Mouse (Mus musculus): ENCODE results near the gene Aunip.

Aunip gene

DNA sequence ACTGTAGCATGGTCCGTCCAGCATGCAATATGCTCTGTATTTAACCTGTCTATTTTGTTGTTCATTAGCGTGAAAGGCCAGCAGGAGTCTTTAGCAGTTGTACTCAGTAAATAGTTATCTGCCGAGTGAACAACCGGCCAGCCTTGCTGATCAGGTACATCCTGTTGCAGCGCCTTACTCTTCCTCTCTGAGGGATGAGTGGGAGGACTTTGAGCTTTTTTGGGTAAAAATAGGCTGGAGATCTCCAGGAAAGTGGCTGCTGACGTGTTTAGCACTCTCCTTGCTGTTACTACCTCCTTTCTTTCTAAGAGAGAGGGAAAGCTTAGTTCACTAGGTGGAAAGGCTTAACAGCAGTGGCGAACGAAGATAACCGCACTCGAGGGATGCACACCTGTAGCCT lies 6.9 kb downstream of the Aunip start:
- POLR2A ChIA-PET = interaction anchor here (1.0 to 10.5 kb wide), 9 partner anchors 9 to 122 kb away, joined by 3 to 103 read pairs (median 4); partner anchors contain the start of genes Mtfr1l (in 1 of the 4), Pafah2 (in 1 of the 4) and Paqr7 (in 1 of the 4)

DNA sequence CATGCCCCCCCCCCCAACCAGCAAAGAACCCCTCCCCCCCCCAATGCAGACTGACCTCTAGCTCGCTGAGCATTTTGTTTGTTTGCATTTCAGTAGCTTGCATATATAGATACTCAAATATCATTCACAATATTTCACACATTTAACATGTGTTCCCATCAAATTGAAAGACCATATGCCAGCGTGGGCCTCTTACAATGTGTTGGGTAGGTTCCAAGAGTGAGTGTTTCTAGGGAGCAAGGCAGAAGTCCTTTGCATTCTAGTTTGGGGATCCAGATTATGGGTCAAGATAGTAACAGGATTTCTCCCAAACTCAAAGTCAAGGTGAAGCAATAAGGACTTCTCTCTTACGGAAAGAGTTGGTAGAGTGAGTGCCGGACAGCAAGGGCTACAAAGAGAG lies 7.7 kb downstream of the Aunip start:
- POLR2A ChIA-PET = interaction anchor here in 3 of 4 experiments (1.0 to 10.5 kb wide), 6 partner anchors 8 to 22 kb away, joined by 3 to 103 read pairs (median 4); partner anchors contain the start of genes Aunip (in 1 of the 3) and Paqr7 (in 1 of the 3)
- CTCF ChIA-PET = interaction anchor here in 1 of 4 experiments (0.7 kb wide), 1 partner anchor 9 kb away, joined by 3 read pairs; no protein-coding TSS in a partner anchor

More for the DNA sequence above, 6.9 kb downstream of the Aunip start:
- CTCF ChIA-PET = interaction anchor here in 1 of 4 experiments (0.6 to 0.7 kb wide), 2 partner anchors 9 to 24 kb away, joined by 3 read pairs; no protein-coding TSS in a partner anchor

- POLR2A ChIA-PET = interaction anchor here in 2 of 4 experiments (0.7 to 10.5 kb wide), 4 partner anchors 7 to 29 kb away, joined by 3 to 103 read pairs (median 4); partner anchors contain the start of gene Aunip (in 1 of the 2)
- CTCF ChIA-PET = no interaction called here
Measured at GRCm38 (mm10) chr4:134519281-134519680, 8.5 kb downstream of the Aunip start.

GRCm38 (mm10) chr4:134523447-134523846 lies 12.6 kb downstream of the Aunip start:
- ChIA-PET CTCF (no interaction called here), POLR2A (interaction anchor here (0.8 to 9.2 kb wide), 9 partner anchors 8 to 122 kb away, joined by 3 to 103 read pairs (median 4); partner anchors contain the start of genes Aunip (in 1 of the 4), Mtfr1l (in 1 of the 4) and Paqr7 (in 1 of the 4))

DNA sequence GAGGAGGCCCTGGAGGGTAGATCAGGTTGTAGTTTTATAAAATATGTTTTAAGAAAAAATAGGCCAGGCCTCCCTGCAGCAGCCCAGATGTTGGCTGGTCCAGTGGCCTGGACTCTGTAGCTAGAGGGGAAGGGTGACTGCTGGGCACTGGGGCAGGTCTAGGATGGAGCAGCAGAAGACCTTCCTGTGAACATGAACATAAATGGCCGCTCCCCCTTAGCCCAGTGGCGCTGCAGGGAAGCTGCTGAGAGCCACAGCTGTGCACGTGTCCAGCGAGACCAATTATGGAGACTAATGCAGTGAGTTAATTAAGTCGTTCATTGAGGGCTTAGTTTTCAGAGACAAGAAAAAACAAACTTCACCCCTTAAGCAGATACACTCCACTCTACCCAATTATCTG lies 15.0 kb downstream of the Aunip start:
- ChIA-PET POLR2A (interaction anchor here (0.7 to 9.2 kb wide), 9 partner anchors 9 to 79 kb away, joined by 3 to 103 read pairs (median 5); partner anchors contain the start of genes Aunip (in 2 of the 4) and Mtfr1l (in 2 of the 4)), CTCF (interaction anchor here in 2 of 4 experiments (0.5 to 1.5 kb wide), 4 partner anchors 13 to 165 kb away, joined by 3 to 7 read pairs (median 5); no protein-coding TSS in a partner anchor)

DNA sequence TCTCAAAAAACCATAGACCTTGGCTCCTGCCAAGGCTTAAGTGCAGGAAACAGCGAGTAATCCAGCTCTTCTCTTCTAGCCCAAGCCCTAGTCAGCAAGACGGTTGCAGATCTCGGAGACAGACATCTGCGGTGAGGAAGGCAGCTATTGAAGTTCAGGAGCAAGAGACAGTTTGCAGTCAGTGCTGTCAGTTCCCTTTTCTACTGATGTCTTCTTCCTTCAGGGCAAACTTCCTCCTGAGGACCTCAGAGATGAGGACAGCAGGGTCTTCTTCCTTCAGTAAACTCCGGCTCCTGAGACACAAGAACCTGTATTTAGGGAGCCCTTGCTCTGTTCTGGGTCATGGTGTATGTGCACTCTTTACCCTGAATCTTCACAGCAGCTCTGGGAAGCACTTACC lies 15.4 kb downstream of the Aunip start:
- CTCF ChIA-PET = interaction anchor here in 2 of 4 experiments (0.5 to 1.5 kb wide), 4 partner anchors 13 to 165 kb away, joined by 3 to 7 read pairs (median 5); no protein-coding TSS in a partner anchor

GRCm38 (mm10) chr4:134532928-134533327 lies 22.1 kb downstream of the Aunip start:
- POLR2A ChIA-PET = interaction anchor here in 3 of 4 experiments (0.9 to 2.7 kb wide), 7 partner anchors 9 to 197 kb away, joined by 3 to 7 read pairs (median 4); partner anchors contain the start of gene Aunip (in 1 of the 3)
- CTCF ChIA-PET = interaction anchor here in 2 of 4 experiments (0.5 to 1.2 kb wide), 2 partner anchors 37 to 42 kb away, joined by 3 read pairs; no protein-coding TSS in a partner anchor

More for the DNA sequence above, 15.4 kb downstream of the Aunip start:
- POLR2A ChIA-PET = interaction anchor here (0.7 to 9.2 kb wide), 11 partner anchors 9 to 116 kb away, joined by 3 to 103 read pairs (median 4); partner anchors contain the start of genes Aunip (in 2 of the 4) and Mtfr1l (in 2 of the 4)

DNA sequence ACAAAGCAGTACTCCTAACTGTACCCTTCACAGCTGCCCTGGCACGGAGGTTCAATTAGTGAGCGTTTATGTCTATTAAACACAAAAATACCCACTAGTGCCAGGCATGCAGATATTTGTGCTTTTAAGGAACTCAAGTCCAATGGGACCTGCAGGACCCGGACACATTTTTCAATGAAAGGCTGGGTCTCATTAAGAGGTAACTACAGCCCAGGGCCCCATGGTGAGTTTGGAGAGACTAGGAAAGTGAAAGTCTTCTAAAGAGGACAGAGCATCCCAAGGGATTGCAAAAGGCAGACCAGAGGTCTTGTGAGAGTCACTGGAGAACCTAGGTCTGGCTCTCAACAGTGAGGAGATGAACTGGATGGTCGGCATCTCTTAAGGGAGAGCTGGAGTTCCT lies 22.6 kb downstream of the Aunip start:
- CTCF ChIA-PET = interaction anchor here in 3 of 4 experiments (0.5 to 1.7 kb wide), 4 partner anchors 10 to 285 kb away, joined by 3 to 4 read pairs (median 3); no protein-coding TSS in a partner anchor

DNA sequence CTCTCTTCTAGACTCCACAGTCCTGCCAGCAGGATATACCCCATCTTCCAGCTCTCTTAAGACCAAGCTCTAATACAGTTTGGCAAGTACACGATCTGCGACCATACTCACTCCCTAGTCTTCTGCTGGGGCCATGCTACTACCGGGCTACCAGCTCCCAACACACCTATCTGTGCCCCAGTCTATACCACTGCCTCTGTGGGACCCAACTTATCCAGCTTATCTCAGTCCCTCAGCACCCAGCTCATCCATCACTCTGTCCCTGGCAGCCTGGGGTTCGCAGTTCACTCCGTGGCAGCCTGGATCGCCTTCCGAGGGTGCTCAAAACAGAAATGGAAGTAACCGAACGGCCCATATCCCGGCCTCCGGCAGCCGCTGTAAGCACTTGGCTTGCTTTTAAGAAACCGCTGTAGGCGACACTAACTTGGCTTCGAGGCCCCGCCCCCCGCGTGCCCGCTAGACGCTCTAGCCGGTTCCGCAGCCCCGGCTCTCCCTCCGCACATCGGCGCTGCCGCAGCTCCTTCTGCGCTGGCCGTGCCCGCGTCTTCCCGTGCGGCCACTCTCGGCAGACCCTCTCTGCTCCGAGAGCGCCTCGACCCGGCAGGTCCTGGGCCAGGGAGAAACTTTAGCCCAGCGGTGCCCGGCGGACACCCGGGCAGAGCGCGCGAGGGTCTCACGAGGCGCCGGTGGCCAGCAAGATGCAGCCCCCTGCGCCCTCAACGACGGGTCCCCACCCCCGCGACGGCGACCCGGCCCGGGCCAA lies 23.5 kb downstream of the Aunip start:
- CTCF ChIA-PET = interaction anchor here in 3 of 4 experiments (0.5 to 1.7 kb wide), 14 partner anchors 9 to 345 kb away, joined by 3 to 9 read pairs (median 3); partner anchors contain the start of gene Pafah2 (in 1 of the 3)
- POLR2A ChIA-PET = interaction anchor here (0.5 to 2.8 kb wide), 33 partner anchors 8 to 389 kb away, joined by 3 to 23 read pairs (median 4); partner anchors contain the start of genes Aunip (in 2 of the 4), Man1c1 (in 1 of the 4), Pafah2 (in 1 of the 4) and Paqr7 (in 1 of the 4)

More for the DNA sequence above, 22.6 kb downstream of the Aunip start:
- POLR2A ChIA-PET = interaction anchor here (0.5 to 2.8 kb wide), 24 partner anchors 8 to 197 kb away, joined by 3 to 23 read pairs (median 4); partner anchors contain the start of genes Aunip (in 2 of the 4), Man1c1 (in 1 of the 4), Paqr7 (in 1 of the 4) and Stmn1 (in 1 of the 4)

GRCm38 (mm10) chr4:134534932-134535786 lies 24.4 kb downstream of the Aunip start, which contains the start of gene Mtfr1l:
Gene Mtfr1l (minus strand): TSS chr4:134535387.
- CTCF ChIA-PET = interaction anchor here in 3 of 4 experiments (0.5 to 1.7 kb wide), 17 partner anchors 8 to 1028 kb away, joined by 3 to 9 read pairs (median 4); partner anchors contain the start of gene Pafah2 (in 1 of the 3)
- POLR2A ChIA-PET = interaction anchor here in 3 of 4 experiments (0.5 to 2.8 kb wide), 22 partner anchors 8 to 388 kb away, joined by 3 to 23 read pairs (median 3); partner anchors contain the start of genes Aunip (in 3 of the 3), Rsrp1 (in 2 of the 3) and Pafah2 (in 1 of the 3)

DNA sequence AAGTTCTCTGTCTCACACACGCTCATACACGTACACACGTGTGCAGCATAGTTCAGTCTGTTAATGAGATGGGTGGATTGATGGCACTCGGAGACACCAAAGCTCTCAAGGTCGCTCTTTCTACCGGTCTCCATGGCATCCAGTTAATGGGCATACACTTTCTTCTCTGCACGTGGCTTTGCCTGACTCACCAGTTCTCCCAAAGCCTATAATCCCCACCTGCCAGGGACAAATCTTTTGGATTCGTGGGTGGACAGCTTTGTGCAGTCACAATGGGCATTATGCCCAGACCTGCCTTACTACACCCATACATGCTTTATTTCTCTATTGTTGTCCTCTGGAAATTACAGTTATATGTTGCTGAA lies 25.0 kb downstream of the Aunip start:
- POLR2A ChIA-PET = interaction anchor here in 3 of 4 experiments (0.6 to 2.8 kb wide), 21 partner anchors 7 to 387 kb away, joined by 3 to 23 read pairs (median 3); partner anchors contain the start of genes Aunip (in 2 of the 3), Rsrp1 (in 2 of the 3) and Pafah2 (in 1 of the 3)
- CTCF ChIA-PET = interaction anchor here in 3 of 4 experiments (0.6 to 1.7 kb wide), 14 partner anchors 7 to 1027 kb away, joined by 3 to 9 read pairs (median 4); partner anchors contain the start of gene Pafah2 (in 1 of the 3)

DNA sequence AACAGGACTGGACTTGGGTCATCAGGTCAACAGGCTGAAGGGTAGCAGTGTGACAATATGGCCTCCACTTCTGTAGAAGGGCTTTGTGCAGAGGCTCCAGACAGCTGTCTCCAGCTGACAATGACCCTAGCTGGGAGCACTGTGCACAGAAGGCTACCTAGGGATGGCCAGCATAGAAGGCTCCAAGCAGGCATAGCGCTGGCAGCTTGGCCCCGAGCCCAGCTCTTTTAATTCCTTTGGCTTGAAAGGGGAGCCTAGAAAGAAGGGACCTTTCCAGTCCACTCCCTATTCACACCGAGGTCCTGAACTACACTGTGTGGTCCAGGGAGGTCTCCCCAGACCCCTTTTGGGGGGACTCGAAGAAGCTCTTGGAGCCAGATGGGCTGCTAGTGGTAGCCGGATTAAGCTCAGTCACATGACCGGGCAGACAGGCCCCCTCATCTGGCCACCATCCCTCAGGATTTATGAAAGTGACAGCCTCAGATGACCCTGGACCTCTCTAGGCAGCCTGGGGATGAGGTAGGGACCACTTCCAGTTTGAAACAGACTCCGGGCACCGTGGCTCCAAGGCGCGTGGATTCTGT lies 28.3 kb downstream of the Aunip start:
- CTCF ChIA-PET = interaction anchor here (0.6 to 2.9 kb wide), 7 partner anchors 11 to 184 kb away, joined by 3 to 7 read pairs (median 3); no protein-coding TSS in a partner anchor
- POLR2A ChIA-PET = interaction anchor here in 2 of 4 experiments (1.0 to 3.3 kb wide), 7 partner anchors 9 to 175 kb away, joined by 3 to 10 read pairs (median 3); no protein-coding TSS in a partner anchor

- POLR2A ChIA-PET = interaction anchor here (0.5 to 4.3 kb wide), 19 partner anchors 8 to 273 kb away, joined by 3 to 23 read pairs (median 4); partner anchors contain the start of genes Man1c1 (in 1 of the 4) and Mtfr1l (in 1 of the 4)
- CTCF ChIA-PET = interaction anchor here (0.5 to 6.8 kb wide), 112 partner anchors 7 to 525 kb away, joined by 3 to 93 read pairs (median 4); partner anchors contain the start of genes Selenon (in 3 of the 4), Mtfr1l (in 2 of the 4), Cep85 (in 1 of the 4) and Man1c1 (in 1 of the 4)
Measured at GRCm38 (mm10) chr4:134542726-134543125, 31.9 kb downstream of the Aunip start.

- POLR2A ChIA-PET = interaction anchor here (0.5 to 4.3 kb wide), 20 partner anchors 8 to 273 kb away, joined by 3 to 23 read pairs (median 4); partner anchors contain the start of genes Mtfr1l (in 2 of the 4) and Man1c1 (in 1 of the 4)
- CTCF ChIA-PET = interaction anchor here (0.5 to 6.8 kb wide), 113 partner anchors 8 to 524 kb away, joined by 3 to 93 read pairs (median 4); partner anchors contain the start of genes Selenon (in 3 of the 4), Mtfr1l (in 2 of the 4), Cep85 (in 1 of the 4) and Man1c1 (in 1 of the 4)
Measured at GRCm38 (mm10) chr4:134543261-134543660, 32.5 kb downstream of the Aunip start.

DNA sequence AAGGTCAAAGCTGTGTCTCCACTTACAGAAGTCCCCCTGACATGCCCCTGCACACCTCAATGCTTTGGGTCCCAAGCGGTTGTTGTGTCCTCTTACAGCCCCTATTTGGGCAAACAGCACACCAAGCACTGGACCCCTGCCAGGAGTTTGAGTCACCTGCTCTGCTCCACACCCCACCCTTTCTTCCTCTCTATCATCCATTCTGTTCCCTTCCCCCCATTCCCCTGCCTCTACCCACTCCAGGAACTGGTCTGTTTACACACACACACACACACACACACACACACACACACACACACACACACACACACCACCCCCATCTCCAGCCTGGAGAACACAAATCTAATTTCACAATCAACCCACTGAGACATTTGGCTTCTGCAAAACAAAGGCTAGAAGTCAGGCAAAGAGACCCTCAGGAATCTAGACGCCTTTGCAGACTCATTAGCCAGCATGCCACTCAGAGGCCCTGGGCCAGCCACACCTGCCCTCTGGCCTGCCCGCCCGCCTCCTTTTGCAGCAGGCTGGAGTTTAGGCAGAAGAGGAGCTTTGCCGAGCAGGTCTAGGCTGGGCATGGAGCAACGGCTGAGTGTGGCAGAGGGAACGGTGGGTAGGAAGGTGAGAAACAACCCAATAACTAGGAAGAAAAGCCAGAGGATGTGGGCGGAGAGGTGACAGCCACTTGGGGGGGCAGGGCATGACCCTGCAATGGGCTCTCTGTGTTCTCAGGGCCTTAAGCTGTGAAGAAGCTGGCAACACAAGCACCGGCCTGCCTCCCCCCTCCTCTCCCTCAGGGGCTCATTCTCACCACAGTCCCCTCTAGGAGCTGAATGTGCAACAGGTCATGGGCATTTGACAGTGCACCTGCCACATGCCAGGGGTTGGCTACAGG lies 36.3 kb downstream of the Aunip start:
- POLR2A ChIA-PET = interaction anchor here in 3 of 4 experiments (0.6 to 1.9 kb wide), 4 partner anchors 12 to 189 kb away, joined by 3 to 5 read pairs (median 4); partner anchors contain the start of gene Mtfr1l (in 1 of the 3)
- CTCF ChIA-PET = interaction anchor here (0.5 to 2.7 kb wide), 10 partner anchors 8 to 1071 kb away, joined by 3 to 8 read pairs (median 3); no protein-coding TSS in a partner anchor
